ENCODE assay signal across 19 mouse cellular contexts in the genomic region with DNA sequence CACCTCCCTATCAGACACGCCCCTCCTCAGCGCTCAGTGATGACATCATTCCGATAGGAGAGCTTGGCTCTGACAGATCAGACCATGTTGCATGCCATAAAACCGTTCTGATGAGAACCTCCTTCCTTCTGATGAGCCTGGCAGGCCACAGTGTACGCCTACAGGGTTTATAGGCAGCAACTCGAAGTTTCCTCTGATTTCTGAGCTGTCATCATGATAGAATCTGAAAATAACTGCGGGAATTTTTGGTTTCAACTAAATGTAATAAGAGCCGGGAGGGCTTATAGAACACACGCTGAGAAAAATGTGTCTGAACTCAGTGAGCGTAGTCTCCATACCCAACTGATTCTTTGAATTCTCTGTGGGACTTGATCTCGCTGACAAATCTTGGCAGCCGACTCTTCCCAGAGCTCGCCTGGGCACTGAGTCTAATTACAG. TPM values are rescaled to one million over a fixed set of nuclear protein-coding genes. Genes with fewer than 3 reads are reported as not detected.
DNase-seq lines count a peak whose midpoint lies in the region; ATAC-seq and TF ChIP-seq lines count a peak whose summit lies in the region.
"Had no signal": no experiment of that assay in that cellular context is flagged by ENCODE, and none has a peak within 500 bp of the region (broad histone marks: within the 10 kb centered on the region; RNA-seq: fewer than 3 reads in every experiment).

No protein-coding gene starts in this region.

- H3K36me3 ChIP-seq in limb, embryonic 14.5 days (ENCODE audit: control insufficient read depth, insufficient read depth, low read length), result no peaks in the 10 kb centered on the region
- no peaks in the 10 kb centered on the region for H3K36me3 ChIP-seq in limb, embryonic 10.5 days
- no peaks in the 10 kb centered on the region for H3K36me3 ChIP-seq in embryonic facial prominence, embryonic 14.5 days (ENCODE audit: control insufficient read depth, insufficient read depth, low read length)
- no peaks in the 10 kb centered on the region for H3K36me3 ChIP-seq in myocyte (ENCODE audit: control insufficient read depth, insufficient read depth)
- H3K36me3 ChIP-seq: hindbrain, embryonic 13.5 days had no signal

- H3K4me3 ChIP-seq in limb, embryonic 14.5 days (replicated peaks; ENCODE audit: low read length), result no peak overlapping the region
- no peak overlapping the region for H3K4me3 ChIP-seq in limb, embryonic 10.5 days
- H3K4me3 ChIP-seq in embryonic facial prominence, embryonic 14.5 days (ENCODE audit: low read depth, low read length), result no peak overlapping the region
- no peak overlapping the region for H3K4me3 ChIP-seq in myocyte
- H3K4me3 ChIP-seq: hindbrain, embryonic 13.5 days had no signal

- H3K79me2 ChIP-seq in myocyte (ENCODE audit: control insufficient read depth, insufficient read depth), result no peaks in the 10 kb centered on the region

- no peaks in the 10 kb centered on the region for H3K9me3 ChIP-seq in limb, embryonic 14.5 days (ENCODE audit: control insufficient read depth, low read length)
- H3K9me3 ChIP-seq in limb, embryonic 10.5 days (replicated peaks), result no peaks in the 10 kb centered on the region
- no peaks in the 10 kb centered on the region for H3K9me3 ChIP-seq in embryonic facial prominence, embryonic 14.5 days (ENCODE audit: control insufficient read depth, low read length)
- H3K9me3 ChIP-seq: hindbrain, embryonic 13.5 days had no signal

- H3K9ac ChIP-seq in limb, embryonic 14.5 days (ENCODE audit: low read depth, low read length, severe bottlenecking), result no peak overlapping the region
- H3K9ac ChIP-seq in embryonic facial prominence, embryonic 14.5 days (ENCODE audit: low read depth, low read length), result no peak overlapping the region
- H3K9ac ChIP-seq: hindbrain, embryonic 13.5 days had no signal

- no peaks in the 10 kb centered on the region for H3K27me3 ChIP-seq in limb, embryonic 14.5 days (ENCODE audit: control insufficient read depth, insufficient read depth, low read length)
- H3K27me3 ChIP-seq in limb, embryonic 10.5 days (ENCODE audit: low read depth, poor library complexity, severe bottlenecking), result no peaks in the 10 kb centered on the region
- 0 out of 2 replicates have a peak, but pooled peaks cover 4% of the 10 kb centered on the region for H3K27me3 ChIP-seq in embryonic facial prominence, embryonic 14.5 days (replicated peaks; ENCODE audit: control insufficient read depth, insufficient read depth, low read length)
- no peaks in the 10 kb centered on the region for H3K27me3 ChIP-seq in myocyte (ENCODE audit: control insufficient read depth, insufficient read depth, insufficient read length)
- H3K27me3 ChIP-seq: hindbrain, embryonic 13.5 days had no signal

- WGBS in limb, embryonic 14.5 days, result 65% methylated on average over 13 of the region's 13 CpGs
- WGBS in limb, embryonic 10.5 days, result 87% methylated on average over 13 of the region's 13 CpGs
- 36% methylated on average over 13 of the region's 13 CpGs for WGBS in embryonic facial prominence, embryonic 14.5 days

- no peaks in the 10 kb centered on the region for H3K4me1 ChIP-seq in limb, embryonic 14.5 days (ENCODE audit: control insufficient read depth, insufficient read depth, low read length)
- no peaks in the 10 kb centered on the region for H3K4me1 ChIP-seq in limb, embryonic 10.5 days
- peaks cover 17% of the 10 kb centered on the region; the same call in 1 of the 2 replicates for H3K4me1 ChIP-seq in embryonic facial prominence, embryonic 14.5 days (ENCODE audit: control insufficient read depth, insufficient read depth, low read length)
- H3K4me1 ChIP-seq: hindbrain, embryonic 13.5 days had no signal

- no peak overlapping the region for H3ac ChIP-seq in myocyte (ENCODE audit: control insufficient read depth, insufficient read length)

- TF ChIP-seq POLR2A in limb, embryonic 14.5 days (IDR thresholded peaks at IDR 0.05; ENCODE audit: borderline replicate concordance, extremely low read depth, insufficient read depth, insufficient read length), result no peak
- TF ChIP-seq POLR2A in myocyte (IDR thresholded peaks at IDR 0.05; ENCODE audit: insufficient read length, low read depth), result no peak

- no peak overlapping the region for H3K27ac ChIP-seq in limb, embryonic 14.5 days (replicated peaks; ENCODE audit: low read depth, low read length)
- no peak overlapping the region for H3K27ac ChIP-seq in limb, embryonic 10.5 days
- H3K27ac ChIP-seq in embryonic facial prominence, embryonic 14.5 days (replicated peaks; ENCODE audit: low read depth, low read length), result no peak overlapping the region
- H3K27ac ChIP-seq: hindbrain, embryonic 13.5 days had no signal

- no peak for DNase-seq in frontal cortex, postnatal 14 days (ENCODE audit: low spot score in 2 of 2)
- DNase-seq in limb, embryonic 14.5 days (ENCODE audit: low spot score), result peak; percentile 34
- DNase-seq in limb, embryonic 10.5 days (ENCODE audit: low spot score), result no peak
- peak; percentile 81 for DNase-seq in embryonic facial prominence, embryonic 14.5 days (ENCODE audit: low spot score)
- no peak for DNase-seq in adrenal gland, postnatal 25 days
- DNase-seq: adrenal gland, adult 8-10 months; heart, adult 18-20 months; kidney, postnatal 10 days; liver; lung, adult 18-20 months; lung, postnatal 4 days; thymus, postnatal 25 days had no signal

- H3K4me2 ChIP-seq in limb, embryonic 14.5 days (replicated peaks; ENCODE audit: low read depth, low read length, severe bottlenecking), result no peak overlapping the region
- no peak overlapping the region for H3K4me2 ChIP-seq in embryonic facial prominence, embryonic 14.5 days (ENCODE audit: low read depth, low read length)
- peak overlapping the region; percentile 18 for H3K4me2 ChIP-seq in myocyte (ENCODE audit: low read depth)
- H3K4me2 ChIP-seq: hindbrain, embryonic 13.5 days had no signal

- peak; percentile 73 for ATAC-seq in frontal cortex, adult (ENCODE audit: low TSS enrichment)
- ATAC-seq in limb, embryonic 14.5 days (ENCODE audit: low FRiP score, low read depth), result no peak
- ATAC-seq in embryonic facial prominence, embryonic 14.5 days (ENCODE audit: low read depth), result peak; percentile 30; the same call in 1 of the 2 replicates
- ATAC-seq: CD4-positive, CD25-positive, alpha-beta regulatory T cell, adult 4 months; intestine, postnatal 0 days had no signal

TF ChIP-seq in myocyte, 11 proteins besides CTCF, POLR2A, EP300 and RAD21:
- TF ChIP-seq POLR2AphosphoS2 (IDR thresholded peaks at IDR 0.05; ENCODE audit: insufficient read length, low read depth), result no peak
- no peak for TF ChIP-seq TCF3 (IDR thresholded peaks at IDR 0.05; ENCODE audit: insufficient read length, low read depth)
- TF ChIP-seq MAX (IDR thresholded peaks at IDR 0.05; ENCODE audit: low read depth), result no peak
- TF ChIP-seq MYOD1 (IDR thresholded peaks at IDR 0.05; ENCODE audit: control insufficient read depth in 1 of 3, insufficient read length in 2 of 3, low read depth in 2 of 3), result no peak
- no peak for TF ChIP-seq E2F4 (IDR thresholded peaks at IDR 0.05; ENCODE audit: insufficient read depth)
- TF ChIP-seq CEBPB (IDR thresholded peaks at IDR 0.05; ENCODE audit: insufficient read depth, poor library complexity, severe bottlenecking), result no peak
- no peak for TF ChIP-seq REST (IDR thresholded peaks at IDR 0.05; ENCODE audit: insufficient read depth, insufficient read length)
- TF ChIP-seq TCF12 (IDR thresholded peaks at IDR 0.05; ENCODE audit: insufficient read depth, poor library complexity, severe bottlenecking), result no peak
- TF ChIP-seq USF1 (IDR thresholded peaks at IDR 0.05; ENCODE audit: low read depth), result no peak
- TF ChIP-seq SRF (IDR thresholded peaks at IDR 0.05; ENCODE audit: control insufficient read depth, insufficient read length, low read depth), result no peak
- no peak for TF ChIP-seq MYOG (IDR thresholded peaks at IDR 0.05; ENCODE audit: control insufficient read depth in 1 of 3, insufficient read depth in 1 of 3, insufficient read length in 2 of 3, low read depth in 2 of 3)

RNA-seq across cellular contexts. Expression of a gene that starts 20.6 kb away (rescaled TPM):
- polyA plus RNA-seq in limb, embryonic 14.5 days (2012; rRNA removed), result 4.0 and 6.1 TPM in 2 replicates
- polyA plus RNA-seq in limb, embryonic 14.5 days (2014; fragmentation: Nextera tagmentation; extraction: Ambion mirVana), result 2.6 TPM in 2 replicates
- 0.14 and 0.24 TPM in 2 replicates for polyA plus RNA-seq in limb, embryonic 10.5 days (2016; fragmentation: Nextera tagmentation; extraction: Ambion mirVana)
- polyA plus RNA-seq in embryonic facial prominence, embryonic 14.5 days (2014; fragmentation: Nextera tagmentation; extraction: Ambion mirVana), result 2.4 and 3.1 TPM in 2 replicates
- 0.10 TPM for polyA plus RNA-seq in myocyte (2012; fragmentation: generic; extraction: Trizol)
- 0.82 and 1.0 TPM in 2 replicates for total RNA-seq in adrenal gland, postnatal 25 days (2021)
- total RNA-seq: common myeloid progenitor, adult 5-6 weeks; MEL had no signal
- polyA plus RNA-seq: CD4-positive, CD25-positive, alpha-beta regulatory T cell, adult 4 months had no signal

Comparison
In these comparisons a context has a peak if more than half of its experiments do, and no peak if none do; other contexts are left out.
1. DNase-seq: peak in limb, embryonic 14.5 days (single experiment) and embryonic facial prominence, embryonic 14.5 days (single experiment); none in frontal cortex, postnatal 14 days (0 of 2), limb, embryonic 10.5 days (single experiment) and adrenal gland, postnatal 25 days (single experiment).